Mouse (Mus musculus) heart, postnatal 36 days (tissue): ENCODE measurements around the gene Hes2. TPM values are rescaled to one million over a fixed set of nuclear protein-coding genes. Genes with fewer than 3 reads are reported as not detected.

ENCODE experiments used
- DNase-seq, 2 experiments: peaks; one replicate each; pipeline ENCODE4 v3.0.0; 2021 to 2022
- intact Hi-C: fragments of 180-260 bp; cut with DNase I; formaldehyde crosslinking; loops from one replicate; pipeline ENCODE4 v1.15.1; 2025
- total RNA-seq, 2 experiments: library from RNA; stranded (reverse); gene quantifications; 2 replicates each; pipeline ENCODE4 v1.2.3; 2021

Hes2 gene
- not detected for total RNA-seq

GRCm38 (mm10) chr4:152158585-152159284, at the start of gene Hes2:
TSS of gene Hes2 (plus strand) at chr4:152158867.
- DNase-seq: no peak
- intact Hi-C loops: no loop called here

DNA sequence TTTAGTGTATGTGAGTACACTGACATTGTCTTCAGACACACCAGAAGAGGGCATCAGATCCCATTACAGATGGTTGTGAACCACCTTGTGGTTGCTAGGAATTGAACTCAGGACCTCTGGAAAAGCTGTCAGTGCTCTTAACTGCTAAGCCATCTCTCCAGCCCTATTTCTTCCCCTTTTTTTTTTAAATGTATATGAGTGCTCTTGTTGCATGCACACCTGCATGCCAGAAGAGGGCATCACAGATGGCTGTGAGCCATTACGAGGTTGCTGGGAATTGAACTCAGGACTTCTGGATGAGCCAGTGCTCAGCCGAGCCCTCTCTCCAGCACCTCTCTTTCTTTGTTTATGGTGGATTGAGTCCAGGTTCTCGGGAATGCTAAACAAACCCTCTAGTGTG, 49.2 kb upstream of the Hes2 start:
- DNase-seq: no peak
- intact Hi-C loops: no loop called here

DNA sequence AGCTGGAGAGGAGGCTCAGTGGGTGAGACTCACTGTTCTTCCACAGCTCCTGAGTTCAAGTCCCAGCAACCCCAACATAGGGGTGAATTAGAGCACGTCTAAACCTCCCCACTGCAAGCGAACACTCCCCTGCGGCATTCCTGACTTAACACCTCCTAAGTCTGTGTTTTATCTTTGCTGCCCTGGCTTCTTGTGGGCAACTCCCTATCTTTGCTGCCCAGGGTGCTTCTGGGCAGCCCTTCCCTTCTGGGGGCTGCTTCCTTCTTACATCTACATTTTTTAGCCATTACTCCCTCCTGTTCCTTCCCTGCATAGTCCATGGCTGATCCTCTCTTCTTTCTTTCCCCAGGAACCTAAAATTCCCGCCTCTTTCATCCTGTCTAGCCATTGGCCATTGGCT, 48.0 kb upstream of the Hes2 start:
- intact Hi-C loops: no loop called here

GRCm38 (mm10) chr4:152112329-152112728, 46.3 kb upstream of the Hes2 start:
- intact Hi-C loops: no loop called here

More for the DNA sequence above, 48.0 kb upstream of the Hes2 start:
- DNase-seq: no peak

GRCm38 (mm10) chr4:152114080-152114479, 44.6 kb upstream of the Hes2 start:
- DNase-seq: no peak
- intact Hi-C loops: no loop called here

More at GRCm38 (mm10) chr4:152112329-152112728, 46.3 kb upstream of the Hes2 start:
- no peak for DNase-seq

GRCm38 (mm10) chr4:152115921-152116612, 42.6 kb upstream of the Hes2 start, which contains the start of gene Tnfrsf25:
TSS of gene Tnfrsf25 (plus strand) at chr4:152115934.
- intact Hi-C loops: no loop called here

GRCm38 (mm10) chr4:152117538-152117937, 41.1 kb upstream of the Hes2 start:
- intact Hi-C loops: no loop called here

More at GRCm38 (mm10) chr4:152115921-152116612, 42.6 kb upstream of the Hes2 start, which contains the start of gene Tnfrsf25:
- DNase-seq: no peak

DNA sequence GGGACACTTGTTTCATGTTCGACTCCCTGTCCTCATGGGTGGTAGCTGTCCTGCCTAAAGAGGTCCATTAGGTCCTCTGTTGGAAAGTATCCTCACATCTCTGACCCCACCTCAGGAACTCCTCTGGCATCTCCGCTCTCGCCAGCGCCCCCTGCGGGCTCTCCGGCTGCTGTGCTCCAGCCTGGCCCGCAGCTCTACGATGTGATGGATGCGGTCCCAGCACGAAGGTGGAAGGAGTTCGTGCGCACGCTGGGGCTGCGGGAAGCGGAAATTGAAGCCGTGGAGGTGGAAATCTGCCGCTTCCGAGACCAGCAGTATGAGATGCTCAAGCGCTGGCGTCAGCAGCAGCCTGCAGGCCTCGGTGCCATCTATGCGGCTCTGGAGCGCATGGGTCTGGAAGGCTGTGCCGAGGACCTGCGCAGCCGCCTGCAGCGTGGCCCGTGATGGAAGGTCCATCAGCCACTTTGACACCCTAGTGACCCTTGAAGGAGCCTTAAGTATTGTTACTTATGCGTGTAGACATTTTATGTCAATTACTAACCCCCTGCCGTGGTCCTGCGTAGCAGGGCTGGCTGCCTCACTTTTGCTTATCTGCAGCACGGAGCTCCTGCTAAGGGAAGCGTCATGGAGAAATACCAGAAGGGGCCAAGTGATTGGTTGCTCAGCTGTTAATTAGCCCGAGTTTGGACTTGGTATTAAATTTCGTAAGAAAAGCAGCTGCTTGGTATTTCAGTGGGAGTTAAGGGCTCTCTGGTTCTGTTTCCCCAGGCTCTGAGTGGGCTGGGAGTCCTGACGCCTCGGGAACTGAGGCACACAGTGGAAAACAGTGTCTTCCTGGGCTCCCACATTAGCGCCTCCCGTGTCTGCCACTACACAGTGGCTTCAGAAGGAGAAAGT, 39.0 kb upstream of the Hes2 start:
- DNase-seq: peak; percentile 44 to 52
- intact Hi-C loops: no loop called here

More at GRCm38 (mm10) chr4:152117538-152117937, 41.1 kb upstream of the Hes2 start:
- no peak for DNase-seq

GRCm38 (mm10) chr4:152120311-152121182, 38.1 kb upstream of the Hes2 start:
- intact Hi-C loops: no loop called here
- DNase-seq: no peak

DNA sequence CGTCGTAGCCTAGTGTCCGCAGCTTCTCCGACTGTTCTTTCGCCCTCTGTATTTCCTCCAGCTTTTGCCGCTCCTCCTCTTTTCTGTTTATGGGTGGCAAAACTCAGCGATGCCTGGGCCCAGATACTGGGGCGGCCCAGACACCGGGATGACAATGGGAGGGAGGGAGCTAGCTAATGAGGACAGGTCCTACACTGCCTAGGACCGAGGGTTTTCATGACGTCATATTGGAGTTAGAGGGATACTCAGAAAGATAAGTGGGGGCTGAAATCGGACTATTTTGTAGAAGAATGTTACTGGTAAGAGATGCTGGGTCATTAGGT, 37.5 kb upstream of the Hes2 start:
- no peak for DNase-seq
- intact Hi-C loops: no loop called here

GRCm38 (mm10) chr4:152124361-152124961, 34.2 kb upstream of the Hes2 start:
- intact Hi-C loops: no loop called here

DNA sequence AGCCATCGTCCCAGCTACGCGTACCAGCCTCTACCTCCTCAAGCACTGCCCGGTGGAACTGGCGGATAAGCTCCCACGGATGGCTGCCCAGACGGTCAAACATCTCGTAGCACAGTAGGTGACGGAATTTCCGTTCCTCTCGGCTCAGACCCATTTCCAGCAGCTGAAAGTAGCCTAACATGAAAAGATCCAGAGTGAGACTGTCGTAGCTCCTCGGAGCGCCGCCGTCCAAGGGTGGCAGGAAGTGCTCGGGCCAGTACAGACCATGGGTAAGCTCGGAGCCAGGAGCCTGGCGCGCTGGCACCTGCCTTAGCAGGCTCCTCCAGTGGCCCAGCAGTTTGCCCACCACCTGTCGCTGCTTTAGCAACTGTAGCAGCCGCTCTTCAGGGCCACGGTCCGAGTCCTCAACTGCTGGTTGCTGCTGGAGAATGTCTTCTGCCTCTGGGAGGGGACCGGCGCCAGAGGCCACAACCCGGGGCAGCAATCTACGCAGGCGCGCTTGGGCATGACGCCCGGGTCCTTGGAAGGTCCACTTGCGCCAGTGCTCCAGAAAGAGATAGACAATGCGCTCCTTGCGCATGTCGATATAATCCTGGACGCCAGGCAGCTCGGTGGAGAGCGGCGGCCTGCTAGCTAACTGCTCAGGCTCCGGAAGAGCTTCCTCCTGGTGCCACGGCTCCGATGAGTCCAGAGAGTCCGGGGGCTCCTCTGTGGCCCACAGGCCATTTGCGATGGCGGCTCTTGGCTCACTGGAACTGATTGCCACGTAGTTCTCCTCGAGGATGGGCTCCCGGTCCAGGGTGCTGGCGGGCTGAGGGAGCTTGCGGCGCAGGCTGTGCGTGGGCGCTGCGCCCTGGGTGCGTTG, 33.3 kb upstream of the Hes2 start:
- intact Hi-C loops: no loop called here

More at GRCm38 (mm10) chr4:152124361-152124961, 34.2 kb upstream of the Hes2 start:
- DNase-seq: no peak

DNA sequence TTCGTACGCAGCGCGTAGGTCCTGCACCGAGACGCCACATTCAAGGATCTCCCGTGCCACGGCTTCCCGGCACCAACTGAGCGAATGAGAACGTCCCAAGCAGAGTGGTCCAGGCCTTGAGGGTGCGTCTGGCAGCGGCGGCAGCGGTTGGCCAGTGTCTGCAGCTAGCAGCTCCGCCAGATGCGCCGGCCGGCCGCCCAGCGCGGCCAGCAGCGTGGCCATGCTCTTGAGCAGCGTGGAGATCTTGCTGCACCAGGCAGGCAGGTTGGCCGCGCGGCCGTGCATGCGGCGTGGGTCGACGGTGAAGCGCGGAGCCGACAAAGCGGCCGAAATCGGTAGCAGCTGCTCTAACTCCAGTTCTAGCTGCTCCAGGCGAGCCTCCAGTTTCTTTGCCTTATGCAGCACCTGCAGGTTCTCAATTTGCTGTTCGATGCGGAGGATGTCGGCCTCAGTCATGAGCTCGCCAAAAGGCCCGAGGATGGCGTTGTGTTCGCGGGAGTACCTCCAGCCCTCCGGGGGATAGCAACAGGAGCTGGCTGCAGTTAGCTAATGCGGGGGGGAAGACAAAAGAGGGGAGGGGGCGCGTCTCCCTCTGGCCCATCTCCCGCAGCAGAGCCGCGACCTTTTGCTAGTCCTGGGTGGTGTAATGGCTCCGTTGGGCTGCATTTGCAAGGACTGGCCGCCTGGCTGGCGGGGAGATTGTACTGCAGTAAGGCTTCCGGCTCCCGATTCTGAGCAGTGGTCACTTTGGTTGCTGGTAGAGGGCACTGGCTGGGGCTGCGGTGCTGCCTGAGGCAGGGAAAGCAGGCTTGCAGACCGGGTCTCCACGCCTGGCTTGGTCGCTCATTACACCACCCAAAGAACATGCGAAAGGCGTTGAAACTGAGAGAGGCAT, 32.4 kb upstream of the Hes2 start:
- intact Hi-C loops: no loop called here
- DNase-seq: peak; percentile 35 to 42

More for the DNA sequence above, 33.3 kb upstream of the Hes2 start:
- peak; percentile 77 to 79 for DNase-seq

DNA sequence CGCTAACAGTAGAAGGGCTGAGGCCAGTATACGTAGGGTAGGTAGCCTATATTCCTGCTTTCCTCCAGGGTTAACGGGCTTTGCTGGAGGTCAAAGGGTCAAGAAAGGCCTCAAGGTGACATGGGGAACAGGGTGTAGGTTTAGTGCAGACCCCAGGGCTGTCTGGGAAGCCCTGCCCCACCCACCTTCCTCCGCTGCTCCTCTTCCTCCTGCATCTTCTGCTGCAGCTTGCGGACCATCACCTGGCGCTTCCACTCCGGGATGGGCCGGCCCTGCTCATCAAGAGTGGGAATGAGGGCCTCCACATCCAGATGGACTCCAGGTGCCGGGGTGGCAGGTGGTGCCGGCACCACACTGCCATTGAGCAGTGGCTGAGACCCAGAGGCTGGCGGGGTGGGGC, 30.8 kb upstream of the Hes2 start:
- intact Hi-C loops: no loop called here
- DNase-seq: no peak

DNA sequence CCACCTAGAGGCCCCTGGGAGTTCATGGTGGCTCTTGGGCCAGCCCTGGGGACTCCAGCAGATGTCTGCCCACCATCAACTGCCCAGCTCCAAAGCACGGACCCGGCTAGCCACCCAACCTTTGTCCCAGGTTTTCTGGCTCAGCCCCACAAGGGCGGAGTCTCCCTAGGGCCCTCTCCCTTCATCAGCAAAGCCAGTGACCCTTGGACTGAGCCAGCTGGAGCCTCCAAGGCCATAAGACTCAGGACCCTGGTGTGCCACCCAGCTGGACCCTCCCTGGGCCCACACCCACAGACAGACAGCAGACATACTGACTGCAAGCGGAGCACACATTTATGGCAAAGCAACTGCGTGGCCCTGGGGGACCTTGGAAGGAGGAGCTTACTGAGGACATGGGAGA, 29.9 kb upstream of the Hes2 start:
- no peak for DNase-seq
- intact Hi-C loops: no loop called here

- intact Hi-C loops: no loop called here
- DNase-seq: no peak
Measured at GRCm38 (mm10) chr4:152129395-152129930, 29.2 kb upstream of the Hes2 start.
